Mouse (Mus musculus) stomach, embryonic 16.5 days (tissue): ENCODE data around the gene Lce1b. TPM values are rescaled to one million over a fixed set of nuclear protein-coding genes. Genes with fewer than 3 reads are reported as not detected.
"Not testable (repeated sequence)": the region's sequence is repeated elsewhere in the genome, so short reads cannot be mapped to it uniquely, and the experiment has no call there.

Experiments used
- ATAC-seq: fragments of 200-750 bp; cut with Nextera tagmentation; 2 replicates; pipeline ENCODE4 v1.8.0; 2017; ENCODE audit warnings: moderate number of reproducible peaks, moderate TSS enrichment; ENCODE audit not compliant: insufficient read depth, low FRiP score
- H3K27ac ChIP-seq: fragments of 300-500 bp; sonication (generic); 2 replicates; pipeline ENCODE4 v1.5.1; 2014; ENCODE audit warnings: low read length
- H3K27me3 ChIP-seq: fragments of 300-500 bp; sonication (generic); 2 replicates; pipeline ENCODE4 v1.6.1; 2014; ENCODE audit warnings: low read length, control low read depth, mixed read lengths; ENCODE audit not compliant: control insufficient read depth, insufficient read depth
- H3K36me3 ChIP-seq: fragments of 300-500 bp; sonication (generic); 2 replicates; pipeline ENCODE4 v1.6.1; 2014; ENCODE audit warnings: low read length; ENCODE audit not compliant: control insufficient read depth, insufficient read depth
- H3K4me1 ChIP-seq: fragments of 300-500 bp; sonication (generic); 2 replicates; pipeline ENCODE4 v1.6.1; 2014; ENCODE audit warnings: low read length, control low read depth, mixed read lengths; ENCODE audit not compliant: control insufficient read depth, insufficient read depth
- H3K4me2 ChIP-seq: fragments of 300-500 bp; sonication (generic); 2 replicates; pipeline ENCODE4 v1.6.1; 2014; ENCODE audit warnings: low read depth, low read length, mixed read lengths
- H3K4me3 ChIP-seq: fragments of 300-500 bp; sonication (generic); replicated peaks from 2 replicates; pipeline ENCODE4 v1.5.1; 2014; ENCODE audit warnings: mild to moderate bottlenecking, low read length
- H3K9ac ChIP-seq: fragments of 300-500 bp; sonication (generic); 2 replicates; pipeline ENCODE4 v1.6.1; 2014; ENCODE audit warnings: low read length
- H3K9me3 ChIP-seq: fragments of 300-500 bp; sonication (generic); replicated peaks from 2 replicates; pipeline ENCODE4 v1.6.1; 2016; ENCODE audit warnings: low read length, control low read depth; ENCODE audit not compliant: control insufficient read depth
- WGBS: fragments of 180-500 bp; shearing (Covaris S2); extraction: QIAGEN DNeasy Blood & Tissue Kit; methylation state at CpG from one replicate; pipeline ENCODE4 v1.1.7; 2014; 5-methylcytosine and 5-hydroxymethylcytosine counted together
- polyA plus RNA-seq: library from polyadenylated mRNA; unstranded; fragments of >200 nt; fragmentation: Nextera tagmentation; extraction: Ambion mirVana; gene quantifications from 2 replicates; pipeline ENCODE4 v1.2.1, GENCODE M21; 2015

Lce1b gene
- not detected in 2 replicates for polyA plus RNA-seq

GRCm38 (mm10) chr3:92656826-92657225, at the start of gene Lce1b:
Gene Lce1b (minus strand): TSS chr3:92656926.
- Histone ChIP-seq H3K4me2 (no peak within 1 kb of the TSS), H3K27me3 (no peaks in the 10 kb centered on the region), H3K4me1 (no peaks in the 10 kb centered on the region), H3K4me3 (no peak within 1 kb of the TSS), H3K9me3 (no peaks in the 10 kb centered on the region), H3K27ac (no peak within 1 kb of the TSS), H3K36me3 (no peaks in the 10 kb centered on the region), H3K9ac (no peak within 1 kb of the TSS)
- no peak for ATAC-seq

- no peak for ATAC-seq
- WGBS = 15% methylated on average over 1 of the region's 1 CpGs
- H3K9ac ChIP-seq = no peak overlapping the region
- no peaks in the 10 kb centered on the region for H3K36me3 ChIP-seq
- H3K27me3 ChIP-seq = no peaks in the 10 kb centered on the region
- H3K27ac ChIP-seq = no peak overlapping the region
- no peak overlapping the region for H3K4me2 ChIP-seq
- H3K4me3 ChIP-seq = no peak overlapping the region
- no peaks in the 10 kb centered on the region for H3K4me1 ChIP-seq
- H3K9me3 ChIP-seq = no peaks in the 10 kb centered on the region
Observed at GRCm38 (mm10) chr3:92694613-92695012, 37.9 kb upstream of the Lce1b start.

- Histone ChIP-seq H3K27me3 (no peaks in the 10 kb centered on the region), H3K4me3 (no peak overlapping the region), H3K4me2 (no peak overlapping the region), H3K9me3 (no peaks in the 10 kb centered on the region), H3K27ac (no peak overlapping the region), H3K9ac (no peak overlapping the region), H3K36me3 (no peaks in the 10 kb centered on the region), H3K4me1 (no peaks in the 10 kb centered on the region)
- ATAC-seq = no peak
Observed at GRCm38 (mm10) chr3:92691688-92692087, 35.0 kb upstream of the Lce1b start.

GRCm38 (mm10) chr3:92689154-92689553, 32.4 kb upstream of the Lce1b start:
- 54% methylated on average over 16 of the region's 16 CpGs for WGBS
- not testable (repeated sequence) for ATAC-seq, H3K27ac ChIP-seq, H3K9ac ChIP-seq, H3K4me1 ChIP-seq, H3K36me3 ChIP-seq, H3K27me3 ChIP-seq, H3K9me3 ChIP-seq, H3K4me2 ChIP-seq, H3K4me3 ChIP-seq

GRCm38 (mm10) chr3:92687110-92687509, 30.4 kb upstream of the Lce1b start, which contains the start of gene Lce1d:
Gene Lce1d (minus strand): TSS chr3:92687210.
- WGBS = 55% methylated on average over 2 of the region's 2 CpGs
- ATAC-seq = no peak
- H3K4me3 ChIP-seq = no peak within 1 kb of the TSS

GRCm38 (mm10) chr3:92678947-92679346, 22.2 kb upstream of the Lce1b start, which contains the start of gene Lce1c:
Gene Lce1c (plus strand): TSS chr3:92679247.
- no peaks in the 10 kb centered on the region for H3K36me3 ChIP-seq
- no peak within 1 kb of the TSS for H3K9ac ChIP-seq
- no peak within 1 kb of the TSS for H3K27ac ChIP-seq
- no peak for ATAC-seq
- H3K27me3 ChIP-seq = no peaks in the 10 kb centered on the region
- WGBS = 88% methylated on average over 4 of the region's 4 CpGs
- H3K4me3 ChIP-seq = no peak within 1 kb of the TSS
- no peaks in the 10 kb centered on the region for H3K4me1 ChIP-seq
- H3K4me2 ChIP-seq = no peak within 1 kb of the TSS
- no peaks in the 10 kb centered on the region for H3K9me3 ChIP-seq

More at GRCm38 (mm10) chr3:92687110-92687509, 30.4 kb upstream of the Lce1b start, which contains the start of gene Lce1d:
- no peak within 1 kb of the TSS for H3K27ac ChIP-seq
- no peaks in the 10 kb centered on the region for H3K36me3 ChIP-seq
- H3K4me2 ChIP-seq = no peak within 1 kb of the TSS
- no peaks in the 10 kb centered on the region for H3K27me3 ChIP-seq
- no peaks in the 10 kb centered on the region for H3K9me3 ChIP-seq
- H3K4me1 ChIP-seq = no peaks in the 10 kb centered on the region
- no peak within 1 kb of the TSS for H3K9ac ChIP-seq

DNA sequence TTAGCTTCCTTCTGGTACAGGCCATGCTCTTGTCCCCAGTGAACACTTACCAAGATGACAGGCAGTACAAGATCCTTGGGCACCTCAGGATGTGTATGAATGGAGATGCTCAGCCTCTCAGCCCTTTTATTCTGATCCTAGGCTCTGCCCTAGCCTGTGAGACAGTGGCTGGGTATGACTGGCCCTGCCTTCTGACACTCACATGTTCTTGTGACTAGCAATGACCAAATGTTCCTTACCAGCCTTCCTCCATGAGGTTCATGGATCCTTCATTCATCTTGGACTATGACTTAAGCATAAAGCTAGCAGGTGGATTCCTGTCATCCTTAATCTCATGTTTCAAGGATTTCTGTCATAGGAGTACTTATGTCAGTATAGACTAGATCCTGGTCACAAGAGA, 13.5 kb upstream of the Lce1b start, which contains the start of gene Lce1a2:
Lce1a2 (minus strand) TSS at position 101 of the 400 bp plus-strand sequence.
- Histone ChIP-seq H3K36me3 (no peaks in the 10 kb centered on the region), H3K9ac (no peak within 1 kb of the TSS), H3K27ac (no peak within 1 kb of the TSS), H3K4me3 (no peak within 1 kb of the TSS), H3K9me3 (no peaks in the 10 kb centered on the region), H3K4me1 (no peaks in the 10 kb centered on the region), H3K4me2 (no peak within 1 kb of the TSS), H3K27me3 (no peaks in the 10 kb centered on the region)
- ATAC-seq = no peak

- Histone ChIP-seq H3K9me3 (no peaks in the 10 kb centered on the region), H3K4me1 (no peaks in the 10 kb centered on the region), H3K4me3 (no peak within 1 kb of the TSS), H3K9ac (no peak within 1 kb of the TSS), H3K27me3 (no peaks in the 10 kb centered on the region), H3K4me2 (no peak within 1 kb of the TSS), H3K27ac (no peak within 1 kb of the TSS), H3K36me3 (no peaks in the 10 kb centered on the region)
- 83% methylated on average over 1 of the region's 1 CpGs for WGBS
- no peak for ATAC-seq
Observed at GRCm38 (mm10) chr3:92648207-92648606, 8.5 kb downstream of the Lce1b start, which contains the start of gene Lce1a1. Gene Lce1a1 (minus strand): TSS chr3:92648307.

- Histone ChIP-seq H3K4me3 (no peak overlapping the region), H3K4me2 (no peak overlapping the region), H3K27me3 (no peaks in the 10 kb centered on the region), H3K27ac (no peak overlapping the region), H3K4me1 (no peaks in the 10 kb centered on the region), H3K9ac (no peak overlapping the region), H3K36me3 (no peaks in the 10 kb centered on the region), H3K9me3 (no peaks in the 10 kb centered on the region)
- 89% methylated on average over 15 of the region's 15 CpGs for WGBS
- ATAC-seq = no peak
Observed at GRCm38 (mm10) chr3:92639854-92640253, 16.9 kb downstream of the Lce1b start.

- Histone ChIP-seq H3K27me3 (no peaks in the 10 kb centered on the region), H3K4me2 (no peak overlapping the region), H3K4me1 (no peaks in the 10 kb centered on the region), H3K4me3 (no peak overlapping the region), H3K27ac (no peak overlapping the region), H3K36me3 (no peaks in the 10 kb centered on the region), H3K9ac (no peak overlapping the region), H3K9me3 (no peaks in the 10 kb centered on the region)
- no peak for ATAC-seq
- WGBS = 61% methylated on average over 3 of the region's 3 CpGs
Observed at GRCm38 (mm10) chr3:92638653-92638991, 18.1 kb downstream of the Lce1b start.
